Mouse (Mus musculus) forebrain, embryonic 11.5 days (tissue): ENCODE results near the gene Atp6v1g2. TPM values are rescaled to one million over a fixed set of nuclear protein-coding genes. Genes with fewer than 3 reads are reported as not detected.
A peak's percentile ranks its signal among the peaks of the same experiment; 100 is the strongest.

Experiments used
- ATAC-seq: fragments of 200-750 bp; cut with Nextera tagmentation; replicated peaks from 2 replicates; pipeline ENCODE4 v1.8.0; 2017; ENCODE audit warnings: moderate TSS enrichment; ENCODE audit not compliant: low FRiP score
- DNase-seq: peaks from one replicate; pipeline ENCODE4 v3.0.0-alpha.2; 2017; ENCODE audit warnings: low spot score
- H3K27ac ChIP-seq: fragments of 300-500 bp; sonication (generic); 2 replicates; pipeline ENCODE4 v1.5.1; 2014; ENCODE audit warnings: low read depth, low read length
- H3K27me3 ChIP-seq: fragments of 300-500 bp; sonication (generic); 2 replicates; pipeline ENCODE4 v1.6.1; 2014; ENCODE audit warnings: mild to moderate bottlenecking, low read length, mixed read lengths; ENCODE audit not compliant: control insufficient read depth, insufficient read depth
- H3K36me3 ChIP-seq: fragments of 300-500 bp; sonication (generic); 2 replicates; pipeline ENCODE4 v1.6.1; 2014; ENCODE audit warnings: mild to moderate bottlenecking, low read length, moderate library complexity, mixed read lengths; ENCODE audit not compliant: control insufficient read depth, insufficient read depth
- H3K4me1 ChIP-seq: fragments of 300-500 bp; sonication (generic); replicated peaks from 2 replicates; pipeline ENCODE4 v1.6.1; 2014; ENCODE audit warnings: low read length, mixed read lengths; ENCODE audit not compliant: control insufficient read depth, insufficient read depth
- H3K4me2 ChIP-seq: fragments of 300-500 bp; sonication (generic); 2 replicates; pipeline ENCODE4 v1.6.1; 2014; ENCODE audit warnings: low read depth, mild to moderate bottlenecking, low read length, moderate library complexity, mixed read lengths; ENCODE audit not compliant: severe bottlenecking
- H3K4me3 ChIP-seq: fragments of 300-500 bp; sonication (generic); 2 replicates; pipeline ENCODE4 v1.5.1; 2014; ENCODE audit warnings: low read depth, low read length
- H3K9ac ChIP-seq: fragments of 300-500 bp; sonication (generic); 2 replicates; pipeline ENCODE4 v1.6.1; 2014; ENCODE audit warnings: low read length
- H3K9me3 ChIP-seq: fragments of 300-500 bp; sonication (generic); 2 replicates; pipeline ENCODE4 v1.6.1; 2016; ENCODE audit warnings: low read length, mixed read lengths; ENCODE audit not compliant: control insufficient read depth
- WGBS: fragments of 180-500 bp; shearing (Covaris S2); extraction: QIAGEN DNeasy Blood & Tissue Kit; methylation state at CpG from one replicate; pipeline ENCODE4 v1.1.7; 2014; 5-methylcytosine and 5-hydroxymethylcytosine counted together
- polyA plus RNA-seq: library from polyadenylated mRNA; unstranded; fragments of >200 nt; fragmentation: Nextera tagmentation; extraction: Ambion mirVana; gene quantifications from 2 replicates; pipeline ENCODE4 v1.2.1, GENCODE M21; 2014

The Atp6v1g2 gene
- polyA plus RNA-seq, 1 experiment from 2014 or later: 12.1 TPM

- Histone ChIP-seq H3K4me3 (no peak overlapping the region), H3K9ac (no peak overlapping the region; the same call in 1 of the 2 replicates), H3K27ac (no peak overlapping the region), H3K4me1 (no peaks in the 10 kb centered on the region), H3K9me3 (no peaks in the 10 kb centered on the region), H3K4me2 (no peak overlapping the region), H3K36me3 (peaks cover 43% of the 10 kb centered on the region), H3K27me3 (no peaks in the 10 kb centered on the region)
- 89% methylated on average over 18 of the region's 18 CpGs for WGBS
- ATAC-seq (no peak), DNase-seq (no peak)
Measured at GRCm38 (mm10) chr17:35252619-35253292, 19.3 kb downstream of the Atp6v1g2 start.

GRCm38 (mm10) chr17:35253293-35254093, 20.0 kb downstream of the Atp6v1g2 start:
- Histone ChIP-seq H3K36me3 (peaks cover 38% of the 10 kb centered on the region), H3K9ac (no peak overlapping the region), H3K4me2 (no peak overlapping the region), H3K4me3 (no peak overlapping the region), H3K9me3 (no peaks in the 10 kb centered on the region), H3K27me3 (no peaks in the 10 kb centered on the region), H3K4me1 (no peaks in the 10 kb centered on the region), H3K27ac (no peak overlapping the region)
- 88% methylated on average over 32 of the region's 32 CpGs for WGBS
- DNase-seq: no peak
- peak; percentile 8; the same call in 1 of the 2 replicates for ATAC-seq

- Histone ChIP-seq H3K9me3 (no peaks in the 10 kb centered on the region), H3K27me3 (no peaks in the 10 kb centered on the region), H3K4me2 (no peak overlapping the region), H3K4me1 (no peaks in the 10 kb centered on the region), H3K36me3 (peaks cover 28% of the 10 kb centered on the region), H3K27ac (no peak overlapping the region), H3K4me3 (no peak overlapping the region), H3K9ac (no peak overlapping the region)
- peak; percentile 70 for DNase-seq
- peak; percentile 32; the same call in 1 of the 2 replicates for ATAC-seq
- 60% methylated on average over 11 of the region's 11 CpGs for WGBS
Measured at GRCm38 (mm10) chr17:35254241-35255098, 21.0 kb downstream of the Atp6v1g2 start.

- Histone ChIP-seq H3K9me3 (no peaks in the 10 kb centered on the region), H3K4me1 (no peaks in the 10 kb centered on the region), H3K36me3 (peaks cover 22% of the 10 kb centered on the region), H3K9ac (no peak overlapping the region), H3K4me3 (no peak overlapping the region), H3K27ac (no peak overlapping the region), H3K4me2 (no peak overlapping the region), H3K27me3 (no peaks in the 10 kb centered on the region)
- ATAC-seq: no peak
- DNase-seq: no peak
- WGBS: 75% methylated on average over 3 of the region's 3 CpGs
Measured at GRCm38 (mm10) chr17:35255301-35255700, 21.8 kb downstream of the Atp6v1g2 start.

GRCm38 (mm10) chr17:35255704-35256103, 22.2 kb downstream of the Atp6v1g2 start:
- no peak overlapping the region for H3K27ac ChIP-seq

GRCm38 (mm10) chr17:35257378-35257777, 23.9 kb downstream of the Atp6v1g2 start:
- Histone ChIP-seq H3K9ac (no peak overlapping the region), H3K27ac (no peak overlapping the region)
- WGBS: 83% methylated on average over 1 of the region's 1 CpGs

More at GRCm38 (mm10) chr17:35255704-35256103, 22.2 kb downstream of the Atp6v1g2 start:
- Histone ChIP-seq H3K9ac (no peak overlapping the region), H3K4me2 (no peak overlapping the region), H3K36me3 (peaks cover 19% of the 10 kb centered on the region), H3K4me1 (no peaks in the 10 kb centered on the region), H3K4me3 (no peak overlapping the region), H3K9me3 (no peaks in the 10 kb centered on the region), H3K27me3 (no peaks in the 10 kb centered on the region)
- 65% methylated on average over 4 of the region's 4 CpGs for WGBS
- no peak for ATAC-seq
- DNase-seq: no peak

GRCm38 (mm10) chr17:35257824-35258491, 24.5 kb downstream of the Atp6v1g2 start:
- no peak overlapping the region for H3K4me3 ChIP-seq
- H3K36me3 ChIP-seq: peaks cover under 1% of the 10 kb centered on the region; the same call in 1 of the 2 replicates
- 17% methylated on average over 17 of the region's 17 CpGs for WGBS
- DNase-seq (peak; percentile 93), ATAC-seq (no peak)
- H3K9ac ChIP-seq: peak overlapping the region; percentile 9
- H3K27ac ChIP-seq: no peak overlapping the region
- H3K4me1 ChIP-seq: no peaks in the 10 kb centered on the region
- no peaks in the 10 kb centered on the region for H3K9me3 ChIP-seq
- peak overlapping the region; percentile 35 for H3K4me2 ChIP-seq
- no peaks in the 10 kb centered on the region for H3K27me3 ChIP-seq

More at GRCm38 (mm10) chr17:35257378-35257777, 23.9 kb downstream of the Atp6v1g2 start:
- DNase-seq (no peak), ATAC-seq (no peak)
- H3K36me3 ChIP-seq: peaks cover 7% of the 10 kb centered on the region; the same call in 1 of the 2 replicates
- H3K4me1 ChIP-seq: no peaks in the 10 kb centered on the region
- no peaks in the 10 kb centered on the region for H3K9me3 ChIP-seq
- H3K4me3 ChIP-seq: no peak overlapping the region
- no peak overlapping the region for H3K4me2 ChIP-seq
- H3K27me3 ChIP-seq: no peaks in the 10 kb centered on the region
